Mouse (Mus musculus) common myeloid progenitor, adult 5-6 weeks (primary cell): ENCODE results near the gene Gpx3. TPM values are rescaled to one million over a fixed set of nuclear protein-coding genes. Genes with fewer than 3 reads are reported as not detected.

Experiments used
- total RNA-seq: library from RNA; stranded (forward); fragments of 200-1000, 187-1606 nt; gene quantifications from 2 replicates; pipeline ENCODE4 v1.2.3, GENCODE M21; 2017

Gene Gpx3
- total RNA-seq, 1 experiment from 2014 or later = 0.23 TPM

Other genes starting within 250 kb of the Gpx3 start
- 62.1 and 70.1 TPM in 2 replicates for gene Cdc42se2, start 114.8 kb upstream of the Gpx3 start, total RNA-seq
- 0.63 and 16.5 TPM in 2 replicates for gene Lyrm7, start 41.5 kb upstream of the Gpx3 start, total RNA-seq
- gene Hint1, start 36.1 kb upstream of the Gpx3 start, total RNA-seq = 473 and 553 TPM in 2 replicates
- 14.9 and 20.2 TPM in 2 replicates for gene Tnip1, start 60.5 kb downstream of the Gpx3 start, total RNA-seq
- gene Anxa6, start 131.0 kb downstream of the Gpx3 start, total RNA-seq = 46.0 and 55.3 TPM in 2 replicates
- gene Ccdc69, start 175.7 kb downstream of the Gpx3 start, total RNA-seq = 24.3 and 26.6 TPM in 2 replicates
- gene Gm2a, start 195.7 kb downstream of the Gpx3 start, total RNA-seq = 71.7 and 72.2 TPM in 2 replicates
- gene Slc36a3, start 249.3 kb downstream of the Gpx3 start, total RNA-seq = not detected in 2 replicates